Mouse (Mus musculus): ENCODE measurements around the gene Cdh16. TPM values are rescaled to one million over a fixed set of nuclear protein-coding genes. Genes with fewer than 3 reads are reported as not detected.

The Cdh16 gene
- polyA plus RNA-seq, 1 experiment from 2014 or later: not detected

DNA sequence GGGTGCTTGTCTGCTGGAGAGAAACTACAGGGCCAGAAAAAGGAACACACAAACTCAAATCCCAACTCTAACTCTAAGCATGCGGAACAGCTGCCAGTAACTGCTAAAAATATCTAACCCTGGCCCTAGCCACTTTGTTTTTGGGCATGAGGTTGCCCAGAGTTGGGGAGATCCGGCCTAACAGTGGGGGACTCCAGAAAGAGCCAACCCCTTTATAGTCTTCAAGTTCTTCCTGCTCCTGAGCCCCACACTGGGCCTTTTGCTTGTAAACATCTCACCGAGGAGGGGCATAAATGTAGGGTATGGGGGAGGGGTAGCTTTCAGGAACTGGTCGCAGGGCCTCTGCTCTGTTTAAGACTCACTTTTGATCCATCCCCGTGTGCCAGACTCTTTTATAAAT is 7.8 kb upstream of the Cdh16 start:
- Histone ChIP-seq H3K4me3 (ENCODE audit: low read depth, low read length) (peak overlapping the region; percentile 31; the same call in 1 of the 2 replicates), H3K9me3 (ENCODE audit: control insufficient read depth) (no peaks in the 10 kb centered on the region), H3K4me2 (replicated peaks; ENCODE audit: low read depth) (peak overlapping the region; percentile 60), H3K4me1 (replicated peaks; ENCODE audit: control insufficient read depth, insufficient read depth, low read length) (0 out of 2 replicates have a peak, but pooled peaks cover 5% of the 10 kb centered on the region), H3K27me3 (replicated peaks; ENCODE audit: control insufficient read depth, insufficient read depth, low read length) (peaks cover 22% of the 10 kb centered on the region; the same call in 1 of the 2 replicates), H3K9ac (ENCODE audit: low read depth, low read length) (no peak overlapping the region), H3K27ac (ENCODE audit: low read depth, low read length) (no peak overlapping the region; the same call in 1 of the 2 replicates), H3K36me3 (ENCODE audit: control insufficient read depth, insufficient read depth) (peaks cover 4% of the 10 kb centered on the region; the same call in 1 of the 2 replicates)
- no peak for TF ChIP-seq CTCF (IDR thresholded peaks at IDR 0.05; ENCODE audit: low read depth)
- WGBS: 40% methylated on average over 5 of the region's 5 CpGs
- no peak for ATAC-seq

- H3K4me2 ChIP-seq (replicated peaks; ENCODE audit: low read depth): peak within 1 kb of the TSS; percentile 60
- no peak for TF ChIP-seq CTCF (IDR thresholded peaks at IDR 0.05; ENCODE audit: low read depth)
- peak within 1 kb of the TSS; percentile 24; the same call in 1 of the 2 replicates for H3K9ac ChIP-seq (ENCODE audit: low read depth, low read length)
- H3K9me3 ChIP-seq (ENCODE audit: control insufficient read depth): no peaks in the 10 kb centered on the region
- no peak within 1 kb of the TSS; the same call in 1 of the 2 replicates for H3K27ac ChIP-seq (ENCODE audit: low read depth, low read length)
- H3K4me1 ChIP-seq (replicated peaks; ENCODE audit: control insufficient read depth, insufficient read depth, low read length): 0 out of 2 replicates have a peak, but pooled peaks cover 5% of the 10 kb centered on the region
- peaks cover 4% of the 10 kb centered on the region; the same call in 1 of the 2 replicates for H3K36me3 ChIP-seq (ENCODE audit: control insufficient read depth, insufficient read depth)
- peak within 1 kb of the TSS; percentile 31 for H3K4me3 ChIP-seq (ENCODE audit: low read depth, low read length)
- H3K27me3 ChIP-seq (replicated peaks; ENCODE audit: control insufficient read depth, insufficient read depth, low read length): peaks cover 22% of the 10 kb centered on the region; the same call in 1 of the 2 replicates
- WGBS: 2% methylated on average over 26 of the region's 28 CpGs
- ATAC-seq: peak; percentile 32; the same call in 1 of the 2 replicates
These were observed 6.9 kb upstream of the Cdh16 start, which contains the start of gene Rrad for GRCm38 (mm10) chr8:104630981-104631663. Gene Rrad (minus strand): TSS chr8:104631327.

GRCm38 (mm10) chr8:104630574-104630973 is 6.4 kb upstream of the Cdh16 start:
- H3K27ac ChIP-seq (ENCODE audit: low read depth, low read length): no peak overlapping the region
- H3K36me3 ChIP-seq (ENCODE audit: control insufficient read depth, insufficient read depth): peaks cover 3% of the 10 kb centered on the region; the same call in 1 of the 2 replicates
- ATAC-seq: peak; percentile 33; the same call in 1 of the 2 replicates
- peak; percentile 35 for TF ChIP-seq CTCF (IDR thresholded peaks at IDR 0.05; ENCODE audit: low read depth)
- peak overlapping the region; percentile 60 for H3K4me2 ChIP-seq (replicated peaks; ENCODE audit: low read depth)
- H3K9me3 ChIP-seq (ENCODE audit: control insufficient read depth): no peaks in the 10 kb centered on the region
- peak overlapping the region; percentile 31 for H3K4me3 ChIP-seq (ENCODE audit: low read depth, low read length)
- WGBS: 3% methylated on average over 36 of the region's 36 CpGs
- peaks cover 22% of the 10 kb centered on the region; the same call in 1 of the 2 replicates for H3K27me3 ChIP-seq (replicated peaks; ENCODE audit: control insufficient read depth, insufficient read depth, low read length)
- 0 out of 2 replicates have a peak, but pooled peaks cover 5% of the 10 kb centered on the region for H3K4me1 ChIP-seq (replicated peaks; ENCODE audit: control insufficient read depth, insufficient read depth, low read length)
- H3K9ac ChIP-seq (ENCODE audit: low read depth, low read length): peak overlapping the region; percentile 24; the same call in 1 of the 2 replicates

DNA sequence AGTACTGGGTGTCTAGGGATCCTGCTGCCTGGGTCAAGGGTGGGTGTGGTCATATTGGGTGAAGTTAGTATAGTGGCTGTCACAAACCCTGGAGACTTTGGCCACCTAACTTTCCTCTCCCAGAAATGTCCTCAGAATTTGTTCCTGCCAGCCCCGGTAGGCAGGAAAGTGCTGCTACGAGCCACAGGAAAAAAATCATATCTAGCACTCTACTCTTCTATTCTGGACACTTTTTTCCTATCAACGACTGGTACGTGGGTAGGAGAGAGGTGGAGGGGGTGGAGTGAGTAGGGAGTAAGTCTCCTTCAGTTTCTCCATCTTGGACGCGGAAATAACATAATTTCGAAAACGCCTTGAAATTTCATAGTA is 5.9 kb upstream of the Cdh16 start:
- Histone ChIP-seq H3K27me3 (replicated peaks; ENCODE audit: control insufficient read depth, insufficient read depth, low read length) (peaks cover 22% of the 10 kb centered on the region; the same call in 1 of the 2 replicates), H3K36me3 (ENCODE audit: control insufficient read depth, insufficient read depth) (no peaks in the 10 kb centered on the region; the same call in 1 of the 2 replicates), H3K4me3 (ENCODE audit: low read depth, low read length) (peak overlapping the region; percentile 31; the same call in 1 of the 2 replicates), H3K4me1 (replicated peaks; ENCODE audit: control insufficient read depth, insufficient read depth, low read length) (0 out of 2 replicates have a peak, but pooled peaks cover 5% of the 10 kb centered on the region), H3K4me2 (replicated peaks; ENCODE audit: low read depth) (peak overlapping the region; percentile 60), H3K9me3 (ENCODE audit: control insufficient read depth) (no peaks in the 10 kb centered on the region), H3K27ac (ENCODE audit: low read depth, low read length) (no peak overlapping the region), H3K9ac (ENCODE audit: low read depth, low read length) (no peak overlapping the region)
- 32% methylated on average over 8 of the region's 8 CpGs for WGBS
- ATAC-seq: no peak
- no peak for TF ChIP-seq CTCF (IDR thresholded peaks at IDR 0.05; ENCODE audit: low read depth)

DNA sequence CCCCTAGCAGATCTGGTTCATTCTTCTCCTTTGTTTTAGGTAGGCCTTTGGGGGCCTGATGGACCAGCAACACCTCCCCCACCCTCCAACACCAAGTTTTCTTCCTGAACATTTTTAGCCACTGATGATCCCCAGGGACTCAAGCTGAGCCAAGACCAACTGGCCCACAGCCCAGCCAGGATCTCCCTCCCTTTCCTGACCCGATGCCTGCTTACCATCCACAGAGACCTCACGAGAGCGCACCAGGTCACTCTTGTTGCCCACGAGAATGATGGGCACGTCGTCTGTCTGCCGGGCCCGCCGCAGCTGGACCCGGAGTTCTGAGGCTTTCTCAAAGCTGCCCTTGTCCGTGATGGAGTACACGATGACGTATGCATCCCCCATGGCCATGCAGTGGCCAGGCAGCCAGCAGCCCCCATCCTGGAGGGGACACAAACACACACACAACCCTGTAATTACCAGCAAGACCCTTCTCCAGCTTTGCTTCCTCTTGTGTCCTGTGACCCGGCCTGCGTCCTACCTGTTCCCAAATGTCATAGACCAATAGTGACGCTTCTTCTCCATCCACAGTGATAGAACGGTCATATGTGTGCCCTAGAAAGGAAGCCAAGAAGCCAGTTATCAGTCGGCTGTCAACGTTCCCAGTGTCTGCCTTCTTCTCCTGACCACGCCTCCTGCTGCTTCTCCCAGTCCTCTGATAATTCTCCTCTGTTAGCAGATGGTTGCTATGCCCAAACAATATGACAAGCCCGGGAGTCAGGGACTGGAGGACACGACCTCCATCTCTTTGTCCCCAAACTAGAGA is 5.3 kb upstream of the Cdh16 start:
- 70% methylated on average over 22 of the region's 22 CpGs for WGBS
- no peak for TF ChIP-seq CTCF (IDR thresholded peaks at IDR 0.05; ENCODE audit: low read depth)

More for the DNA sequence above, 5.3 kb upstream of the Cdh16 start:
- ATAC-seq: no peak
- H3K27ac ChIP-seq (ENCODE audit: low read depth, low read length): no peak overlapping the region
- H3K4me3 ChIP-seq (ENCODE audit: low read depth, low read length): no peak overlapping the region
- no peaks in the 10 kb centered on the region for H3K9me3 ChIP-seq (ENCODE audit: control insufficient read depth)
- H3K4me1 ChIP-seq (replicated peaks; ENCODE audit: control insufficient read depth, insufficient read depth, low read length): 0 out of 2 replicates have a peak, but pooled peaks cover 5% of the 10 kb centered on the region
- H3K9ac ChIP-seq (ENCODE audit: low read depth, low read length): no peak overlapping the region
- H3K27me3 ChIP-seq (replicated peaks; ENCODE audit: control insufficient read depth, insufficient read depth, low read length): peaks cover 22% of the 10 kb centered on the region; the same call in 1 of the 2 replicates
- H3K4me2 ChIP-seq (replicated peaks; ENCODE audit: low read depth): peak overlapping the region; percentile 60; the same call in 1 of the 2 replicates
- H3K36me3 ChIP-seq (ENCODE audit: control insufficient read depth, insufficient read depth): no peaks in the 10 kb centered on the region
